Mouse (Mus musculus) testis, adult 10 weeks (tissue): ENCODE results near the gene Mybpc1. TPM values are rescaled to one million over a fixed set of nuclear protein-coding genes. Genes with fewer than 3 reads are reported as not detected.

Experiments used
- polyA plus RNA-seq: library from polyadenylated mRNA; stranded (reverse); fragments of 350-450 nt; fragmentation: Illumina TruSeq; extraction: RNeasy Lipid Tissue Mini Kit (QIAGEN cat#74804); gene quantifications from one replicate; pipeline ENCODE4 v1.2.3, GENCODE M21; 2014; ENCODE audit warnings: low read depth, low replicate concordance

The Mybpc1 gene
- polyA plus RNA-seq, result 3.2 TPM

DNA sequence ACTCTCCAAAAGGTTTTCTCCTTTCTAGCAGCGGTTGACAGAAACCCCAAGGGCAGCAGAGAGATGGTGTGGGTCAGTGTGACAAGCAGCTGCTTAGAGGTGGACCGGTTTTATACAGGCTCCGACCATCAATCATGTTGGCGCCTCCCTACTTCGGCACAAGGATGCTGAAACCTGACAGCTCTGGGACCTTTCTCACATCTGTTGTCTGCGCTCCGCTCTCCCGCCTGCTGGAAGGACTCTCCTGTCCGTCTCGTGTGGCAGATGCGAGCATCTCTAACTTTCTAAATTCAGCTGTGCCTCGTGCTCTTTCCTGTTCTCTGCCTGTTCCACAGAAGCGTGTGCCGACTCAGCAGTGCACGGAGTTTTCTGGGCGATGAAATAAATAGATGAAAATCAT lies at the start of gene Mybpc1:
Gene Mybpc1, minus strand, starts transcription at position 210 of the 400 bp plus-strand sequence.

DNA sequence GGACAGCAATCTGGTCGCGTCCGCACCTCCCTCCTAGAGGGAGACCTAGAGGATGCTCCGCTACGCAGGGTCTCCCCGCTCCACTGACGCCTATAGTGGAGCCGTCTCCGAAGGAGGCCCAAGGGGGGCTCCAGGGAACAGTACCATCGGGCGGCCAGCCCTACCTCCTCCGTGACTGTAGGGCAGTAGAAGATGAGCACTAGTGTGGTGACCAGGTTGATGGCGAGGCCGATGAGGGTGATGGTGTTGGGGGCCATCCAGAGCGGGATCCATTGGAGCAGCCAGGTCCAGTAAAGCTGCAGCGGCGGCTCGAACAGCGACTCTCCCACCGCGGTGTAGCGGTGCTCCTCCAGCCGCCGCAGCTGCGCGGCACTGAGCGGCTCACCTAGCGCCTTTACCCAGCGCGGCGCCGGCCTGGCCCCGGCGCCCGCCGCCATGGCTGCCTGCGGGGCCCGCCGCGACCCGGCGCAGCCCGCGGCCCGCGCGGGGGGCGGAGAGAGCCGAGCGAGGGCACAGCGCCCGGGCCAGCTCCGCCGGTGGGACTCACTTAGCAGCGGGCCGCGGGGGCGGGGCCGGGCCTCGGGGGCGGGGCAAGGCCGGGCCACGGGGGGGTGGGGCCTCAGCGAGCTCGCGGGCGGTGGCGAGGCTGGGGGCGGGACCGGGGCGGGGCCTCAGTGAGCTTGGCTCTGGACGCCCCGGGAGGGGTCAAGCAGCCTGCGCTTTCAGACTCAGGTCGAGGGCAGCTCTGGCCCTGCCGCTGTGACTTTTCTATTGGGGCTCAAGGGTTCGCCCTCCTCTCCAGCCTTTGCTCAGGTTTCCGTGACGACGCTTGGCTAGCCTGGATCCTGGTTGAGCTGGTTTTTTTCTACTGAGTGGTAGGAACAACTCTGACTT lies 101.3 kb downstream of the Mybpc1 start, which contains the start of gene Chpt1:
Gene Chpt1, minus strand, starts transcription at position 653 of the 894 bp plus-strand sequence.

Other genes with a start within 250 kb of the Mybpc1 start
- 14.5 TPM for gene Dram1, start 226.1 kb downstream of the Mybpc1 start, polyA plus RNA-seq
- 31.6 TPM for gene Gnptab, start 226.0 kb downstream of the Mybpc1 start, polyA plus RNA-seq
- 1,044 TPM for gene Sycp3, start 145.6 kb downstream of the Mybpc1 start, polyA plus RNA-seq
- 334 TPM for gene Chpt1, start 101.1 kb downstream of the Mybpc1 start, polyA plus RNA-seq
- gene Spic, start 79.9 kb upstream of the Mybpc1 start, polyA plus RNA-seq, result 0.20 TPM
- gene Arl1, start 125.7 kb upstream of the Mybpc1 start, polyA plus RNA-seq, result 263 TPM
- 24.5 TPM for gene Utp20, start 221.7 kb upstream of the Mybpc1 start, polyA plus RNA-seq